Mouse (Mus musculus): Measurements from ENCODE around the gene Haus4. TPM values are rescaled to one million over a fixed set of nuclear protein-coding genes. Genes with fewer than 3 reads are reported as not detected.

The Haus4 gene
- polyA plus RNA-seq (2017; shearing (Covaris generic)): 28.5 TPM

GRCm38 (mm10) chr14:54553975-54554769 lies at the start of gene Haus4:
Gene Haus4 (minus strand): TSS chr14:54554616.

GRCm38 (mm10) chr14:54577089-54577982 lies 22.9 kb upstream of the Haus4 start, which contains the start of gene Ajuba:
Gene Ajuba (minus strand): TSS chr14:54577558.

Other genes with a start within 250 kb of the Haus4 start
- gene Oxa1l, start 193.8 kb downstream of the Haus4 start, polyA plus RNA-seq (2017; shearing (Covaris generic)): 34.9 TPM
- gene Slc7a7, start 136.8 kb downstream of the Haus4 start, polyA plus RNA-seq (2017; shearing (Covaris generic)): 0.44 TPM
- gene Mrpl52, start 127.7 kb downstream of the Haus4 start, polyA plus RNA-seq (2017; shearing (Covaris generic)): 128 TPM
- 0.91 TPM for gene Mmp14, start 123.0 kb downstream of the Haus4 start, polyA plus RNA-seq (2017; shearing (Covaris generic))
- gene Lrp10, start 90.5 kb downstream of the Haus4 start, polyA plus RNA-seq (2017; shearing (Covaris generic)): 269 TPM
- 0.26 TPM for gene Rem2, start 78.5 kb downstream of the Haus4 start, polyA plus RNA-seq (2017; shearing (Covaris generic))
- 26.2 TPM for gene Prmt5, start 37.1 kb downstream of the Haus4 start, polyA plus RNA-seq (2017; shearing (Covaris generic))
- gene Ajuba, start 22.9 kb upstream of the Haus4 start, polyA plus RNA-seq (2017; shearing (Covaris generic)): 0.40 TPM
- gene 4931414P19Rik, start 51.4 kb upstream of the Haus4 start, polyA plus RNA-seq (2017; shearing (Covaris generic)): 0.41 TPM
- 112 TPM for gene Psmb5, start 63.4 kb upstream of the Haus4 start, polyA plus RNA-seq (2017; shearing (Covaris generic))
- not detected for gene Psmb11, start 66.8 kb upstream of the Haus4 start, polyA plus RNA-seq (2017; shearing (Covaris generic))
- not detected for gene Gm17606, start 86.3 kb upstream of the Haus4 start, polyA plus RNA-seq (2017; shearing (Covaris generic))
- 3.7 TPM for gene Cdh24, start 86.7 kb upstream of the Haus4 start, polyA plus RNA-seq (2017; shearing (Covaris generic))
- gene 1700123O20Rik, start 131.6 kb upstream of the Haus4 start, polyA plus RNA-seq (2017; shearing (Covaris generic)): 53.0 TPM
- 106 TPM for gene Acin1, start 132.3 kb upstream of the Haus4 start, polyA plus RNA-seq (2017; shearing (Covaris generic))
- gene Gm29776, start 144.2 kb upstream of the Haus4 start, polyA plus RNA-seq (2017; shearing (Covaris generic)): 0.16 TPM
- not detected for gene Cebpe, start 157.6 kb upstream of the Haus4 start, polyA plus RNA-seq (2017; shearing (Covaris generic))
- not detected for gene Slc7a8, start 227.3 kb upstream of the Haus4 start, polyA plus RNA-seq (2017; shearing (Covaris generic))